Mouse (Mus musculus) stomach, postnatal 0 days (tissue): ENCODE data around the gene Scarf1. TPM values are rescaled to one million over a fixed set of nuclear protein-coding genes. Genes with fewer than 3 reads are reported as not detected.
A peak's percentile ranks its signal among the peaks of the same experiment; 100 is the strongest.

Source experiments
- ATAC-seq: fragments of 200-750 bp; cut with Nextera tagmentation; 2 replicates; pipeline ENCODE4 v1.8.0; 2017; ENCODE audit not compliant: low FRiP score, low TSS enrichment
- DNase-seq: peaks from one replicate; pipeline ENCODE4 v3.0.0-alpha.2; 2016; ENCODE audit warnings: low spot score
- H3K27ac ChIP-seq: fragments of 300-500 bp; sonication (generic); replicated peaks from 2 replicates; pipeline ENCODE4 v1.5.1; 2014; ENCODE audit warnings: mild to moderate bottlenecking, control low read depth
- H3K27me3 ChIP-seq: fragments of 300-500 bp; sonication (generic); 2 replicates; pipeline ENCODE4 v1.6.1; 2014; ENCODE audit warnings: low read length; ENCODE audit not compliant: control insufficient read depth, insufficient read depth
- H3K36me3 ChIP-seq: fragments of 300-500 bp; sonication (generic); 2 replicates; pipeline ENCODE4 v1.6.1; 2014; ENCODE audit warnings: low read length, mixed read lengths; ENCODE audit not compliant: control insufficient read depth, insufficient read depth
- H3K4me1 ChIP-seq: fragments of 300-500 bp; sonication (generic); replicated peaks from 2 replicates; pipeline ENCODE4 v1.6.1; 2014; ENCODE audit warnings: antibody characterized with exemption; ENCODE audit not compliant: control insufficient read depth, insufficient read depth
- H3K4me2 ChIP-seq: fragments of 300-500 bp; sonication (generic); replicated peaks from 2 replicates; pipeline ENCODE4 v1.6.1; 2014; ENCODE audit warnings: low read depth, mild to moderate bottlenecking, control low read depth, moderate library complexity
- H3K4me3 ChIP-seq: fragments of 300-500 bp; sonication (generic); 2 replicates; pipeline ENCODE4 v1.5.1; 2014; ENCODE audit warnings: low read depth, low read length, control low read depth
- H3K9ac ChIP-seq: fragments of 300-500 bp; sonication (generic); 2 replicates; pipeline ENCODE4 v1.6.1; 2014; ENCODE audit warnings: mild to moderate bottlenecking, low read length, control low read depth, mixed read lengths
- H3K9me3 ChIP-seq: fragments of 300-500 bp; sonication (generic); 2 replicates; pipeline ENCODE4 v1.6.1; 2016; ENCODE audit warnings: low read length; ENCODE audit not compliant: control insufficient read depth
- CTCF ChIP-seq: IDR thresholded peaks from 2 replicates; pipeline ENCODE4 v1.5.1; 2016; ENCODE audit warnings: antibody characterized with exemption, low read depth, mild to moderate bottlenecking, moderate library complexity
- EP300 ChIP-seq: optimal IDR thresholded peaks from 2 replicates; pipeline ENCODE3; 2016; ENCODE audit warnings: antibody characterized with exemption
- WGBS: fragments of 180-500 bp; shearing (Covaris S2); extraction: QIAGEN DNeasy Blood & Tissue Kit; methylation state at CpG from one replicate; pipeline ENCODE4 v1.1.7; 2014; 5-methylcytosine and 5-hydroxymethylcytosine counted together
- polyA plus RNA-seq: library from polyadenylated mRNA; unstranded; fragments of >200 nt; fragmentation: Nextera tagmentation; extraction: Ambion mirVana; gene quantifications from 2 replicates; pipeline ENCODE4 v1.2.1, GENCODE M21; 2015

Scarf1 gene
- polyA plus RNA-seq, 1 experiment from 2014 or later: 2.8 TPM

DNA sequence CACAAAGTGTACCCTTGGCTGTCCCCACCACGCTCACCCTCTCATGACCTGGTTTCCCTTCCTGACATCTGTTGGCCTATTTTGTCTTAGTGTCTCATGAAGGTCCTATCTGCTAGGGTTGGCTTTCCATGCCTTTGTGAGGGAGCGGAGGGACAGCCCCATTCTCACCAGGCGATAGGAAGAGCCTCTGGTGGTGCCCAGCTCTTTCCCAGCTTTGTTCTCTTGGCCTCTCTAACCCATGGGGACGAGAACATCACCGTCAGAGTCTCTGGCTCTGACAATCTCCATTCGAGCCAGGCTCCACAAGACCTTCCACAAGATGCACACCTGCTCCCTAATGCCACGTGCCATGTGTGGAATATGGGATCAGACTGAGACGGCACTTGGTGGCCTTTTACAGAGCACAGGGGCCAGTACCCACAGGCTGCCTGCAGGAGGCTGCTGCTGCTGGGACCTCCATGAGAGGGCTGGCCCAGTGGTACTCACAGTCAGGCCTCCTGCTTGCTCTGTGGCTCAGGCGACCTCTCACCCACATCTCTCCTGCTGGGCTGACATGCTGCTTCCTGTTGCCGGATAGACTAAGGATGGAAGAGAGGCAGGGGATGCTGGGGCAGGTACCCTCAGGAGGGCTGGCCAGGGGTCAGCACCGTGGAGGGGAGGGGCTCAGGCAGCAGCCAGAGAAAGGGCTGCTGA is 24.3 kb downstream of the Scarf1 start:
- DNase-seq: peak; percentile 53

GRCm38 (mm10) chr11:75538184-75538969 is 25.0 kb downstream of the Scarf1 start:
- Histone ChIP-seq H3K36me3 (no peaks in the 10 kb centered on the region), H3K4me3 (no peak overlapping the region), H3K27me3 (no peaks in the 10 kb centered on the region), H3K4me1 (0 out of 2 replicates have a peak, but pooled peaks cover 2% of the 10 kb centered on the region), H3K27ac (peak overlapping the region; percentile 61; the same call in 1 of the 2 replicates), H3K9ac (no peak overlapping the region), H3K9me3 (no peaks in the 10 kb centered on the region), H3K4me2 (no peak overlapping the region)
- ATAC-seq (peak; percentile 10; the same call in 1 of the 2 replicates), DNase-seq (no peak)
- 57% methylated on average over 9 of the region's 9 CpGs for WGBS
- TF ChIP-seq CTCF (no peak), EP300 (no peak)

More for the DNA sequence above, 24.3 kb downstream of the Scarf1 start:
- H3K27me3 ChIP-seq: no peaks in the 10 kb centered on the region
- no peak overlapping the region for H3K4me2 ChIP-seq
- H3K9me3 ChIP-seq: no peaks in the 10 kb centered on the region
- 63% methylated on average over 11 of the region's 11 CpGs for WGBS
- H3K4me3 ChIP-seq: no peak overlapping the region
- H3K4me1 ChIP-seq: peaks cover 5% of the 10 kb centered on the region; the same call in 1 of the 2 replicates
- ATAC-seq: peak; percentile 58; the same call in 1 of the 2 replicates
- TF ChIP-seq EP300 (no peak), CTCF (peak; percentile 44)
- no peaks in the 10 kb centered on the region for H3K36me3 ChIP-seq
- H3K9ac ChIP-seq: no peak overlapping the region
- peak overlapping the region; percentile 61; the same call in 1 of the 2 replicates for H3K27ac ChIP-seq

DNA sequence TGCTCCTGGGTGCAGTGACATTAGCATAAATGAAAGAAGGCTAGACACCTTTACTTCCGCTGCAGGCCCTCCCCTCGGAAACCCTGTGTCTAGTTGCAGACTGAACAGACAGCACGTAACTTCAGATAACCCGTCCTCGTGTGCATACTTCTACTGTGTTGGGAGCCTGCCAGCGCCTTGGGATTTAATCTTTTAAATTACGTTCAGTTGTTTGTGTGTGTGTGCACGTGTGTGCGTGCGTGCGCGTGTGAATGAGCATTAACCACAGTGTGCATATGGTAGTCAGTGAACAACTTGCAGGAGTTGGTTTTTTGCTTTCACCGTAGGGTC is 25.6 kb downstream of the Scarf1 start:
- Histone ChIP-seq H3K4me2 (no peak overlapping the region), H3K27me3 (no peaks in the 10 kb centered on the region), H3K4me1 (0 out of 2 replicates have a peak, but pooled peaks cover 2% of the 10 kb centered on the region), H3K27ac (no peak overlapping the region), H3K9ac (no peak overlapping the region), H3K36me3 (no peaks in the 10 kb centered on the region), H3K4me3 (no peak overlapping the region), H3K9me3 (no peaks in the 10 kb centered on the region)
- DNase-seq (no peak), ATAC-seq (no peak)
- WGBS: 70% methylated on average over 13 of the region's 13 CpGs
- TF ChIP-seq CTCF (no peak), EP300 (no peak)

GRCm38 (mm10) chr11:75540209-75540608 is 26.9 kb downstream of the Scarf1 start:
- no peaks in the 10 kb centered on the region for H3K27me3 ChIP-seq
- no peak for DNase-seq
- no peak overlapping the region for H3K4me3 ChIP-seq
- H3K9ac ChIP-seq: no peak overlapping the region
- H3K4me1 ChIP-seq: 0 out of 2 replicates have a peak, but pooled peaks cover 2% of the 10 kb centered on the region
- H3K4me2 ChIP-seq: no peak overlapping the region
- TF ChIP-seq CTCF: no peak
- no peak for TF ChIP-seq EP300
- no peak overlapping the region for H3K27ac ChIP-seq
- 84% methylated on average over 8 of the region's 8 CpGs for WGBS
- H3K36me3 ChIP-seq: no peaks in the 10 kb centered on the region
- ATAC-seq: no peak
- H3K9me3 ChIP-seq: no peaks in the 10 kb centered on the region

GRCm38 (mm10) chr11:75540710-75541581 is 27.6 kb downstream of the Scarf1 start:
- Histone ChIP-seq H3K9ac (no peak overlapping the region), H3K27ac (peak overlapping the region; percentile 71), H3K4me1 (0 out of 2 replicates have a peak, but pooled peaks cover 2% of the 10 kb centered on the region), H3K36me3 (no peaks in the 10 kb centered on the region), H3K27me3 (no peaks in the 10 kb centered on the region), H3K9me3 (no peaks in the 10 kb centered on the region), H3K4me3 (no peak overlapping the region), H3K4me2 (no peak overlapping the region)
- 60% methylated on average over 19 of the region's 19 CpGs for WGBS
- DNase-seq (peak; percentile 52), ATAC-seq (peak; percentile 64)
- no peak for TF ChIP-seq CTCF
